Mouse (Mus musculus) urinary bladder, postnatal 4 days (tissue): ENCODE measurements around the gene Epha2.

Experiments used
- DNase-seq, 2 experiments: peaks; one replicate each; pipeline ENCODE4 v3.0.0; 2021 to 2022; ENCODE audit warnings: low spot score in 2 of 2

Gene Epha2

GRCm38 (mm10) chr4:141301116-141301553 is at the start of gene Epha2:
Gene Epha2, plus strand, starts transcription at chr4:141301240.
- peak; percentile 78 to 88 for DNase-seq

GRCm38 (mm10) chr4:141252641-141253040 is 48.4 kb upstream of the Epha2 start:
- no peak for DNase-seq

- DNase-seq: peak in 1 of 2 experiments; percentile 76
These were observed 46.8 kb upstream of the Epha2 start for GRCm38 (mm10) chr4:141254234-141254633.

GRCm38 (mm10) chr4:141257440-141257839 is 43.6 kb upstream of the Epha2 start:
- no peak for DNase-seq

GRCm38 (mm10) chr4:141259413-141259812 is 41.6 kb upstream of the Epha2 start:
- DNase-seq: no peak

- no peak for DNase-seq
These were observed 40.9 kb upstream of the Epha2 start for GRCm38 (mm10) chr4:141260007-141260723.

GRCm38 (mm10) chr4:141262906-141263637 is 38.0 kb upstream of the Epha2 start:
- DNase-seq: no peak

GRCm38 (mm10) chr4:141265979-141266637 is 34.9 kb upstream of the Epha2 start:
- DNase-seq: no peak

GRCm38 (mm10) chr4:141267250-141267649 is 33.8 kb upstream of the Epha2 start:
- no peak for DNase-seq

GRCm38 (mm10) chr4:141267837-141268236 is 33.2 kb upstream of the Epha2 start:
- DNase-seq: no peak

GRCm38 (mm10) chr4:141268350-141268749 is 32.7 kb upstream of the Epha2 start:
- no peak for DNase-seq

- DNase-seq: no peak
These were observed 32.0 kb upstream of the Epha2 start for GRCm38 (mm10) chr4:141269080-141269479.

GRCm38 (mm10) chr4:141270201-141270940 is 30.7 kb upstream of the Epha2 start:
- DNase-seq: no peak

- no peak for DNase-seq
These were observed 29.8 kb upstream of the Epha2 start for GRCm38 (mm10) chr4:141271228-141271627.

GRCm38 (mm10) chr4:141271721-141272120 is 29.3 kb upstream of the Epha2 start:
- DNase-seq: no peak

- no peak for DNase-seq
These were observed 28.2 kb upstream of the Epha2 start for GRCm38 (mm10) chr4:141272878-141273277.

GRCm38 (mm10) chr4:141273296-141273695 is 27.7 kb upstream of the Epha2 start:
- peak; percentile 87 to 92 for DNase-seq

- DNase-seq: no peak
These were observed 26.3 kb upstream of the Epha2 start for GRCm38 (mm10) chr4:141274485-141275341.

- DNase-seq: no peak
These were observed 23.9 kb upstream of the Epha2 start for GRCm38 (mm10) chr4:141277157-141277556.

- peak; percentile 86 to 90 for DNase-seq
These were observed 22.9 kb upstream of the Epha2 start for GRCm38 (mm10) chr4:141278154-141278553.

- no peak for DNase-seq
These were observed 21.7 kb upstream of the Epha2 start for GRCm38 (mm10) chr4:141279327-141279726.
